Mouse (Mus musculus) CH12F3 (cell line): ENCODE measurements around the gene Wbp1.

Experiments used
- in situ Hi-C: fragments of 300-500 bp; cut with MboI; formaldehyde crosslinking; loops from 2 replicates; pipeline ENCODE4 v1.14.3; 2020; ENCODE audit warnings: low sequenced_read_pairs

The Wbp1 gene

DNA sequence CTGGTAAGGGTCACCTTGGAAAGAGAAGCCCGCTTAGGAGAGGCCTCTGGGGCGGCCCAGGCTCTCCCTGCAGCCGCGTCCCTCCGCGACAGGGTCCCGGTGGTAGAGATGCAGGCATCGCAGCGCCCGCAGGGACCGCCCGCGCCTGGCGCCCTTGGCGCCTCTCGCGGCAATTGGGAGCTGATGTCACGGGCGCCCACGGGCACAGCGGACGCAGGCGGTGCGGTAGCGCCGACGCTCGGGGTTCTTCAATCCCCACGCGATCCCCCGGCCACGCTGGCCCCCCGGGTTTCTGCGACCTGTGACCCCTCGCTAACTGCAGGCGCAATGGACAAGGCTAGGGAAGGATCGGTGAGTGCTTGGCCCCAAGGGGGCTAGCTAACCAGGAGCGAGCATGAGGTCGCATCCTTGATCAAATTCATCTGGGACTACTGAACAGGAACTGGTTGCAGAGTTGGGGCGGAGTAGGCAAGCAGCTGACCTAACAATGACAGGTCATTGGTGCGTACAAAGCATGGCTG lies 20.9 kb upstream of the Wbp1 start:
- in situ Hi-C loops = no loop called here

DNA sequence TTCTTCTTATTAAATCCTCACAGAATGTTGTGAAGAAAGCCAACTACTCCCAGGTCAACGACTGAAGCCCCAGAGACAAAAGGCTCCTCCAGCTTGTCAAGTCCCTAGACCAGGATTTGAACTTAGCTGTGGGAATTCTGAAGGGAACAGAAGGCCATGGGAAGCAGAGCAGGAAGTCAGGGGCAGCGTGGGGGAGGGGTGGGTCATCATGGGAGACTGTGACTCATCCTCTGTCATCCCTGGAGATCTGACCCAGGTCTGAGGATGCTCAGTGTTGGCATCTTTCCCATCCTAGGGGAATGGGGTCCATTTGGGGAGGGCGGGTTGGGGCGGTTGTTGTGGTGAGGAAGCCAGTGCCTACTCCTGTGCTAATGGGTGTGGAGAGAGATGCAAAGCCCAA lies 20.3 kb upstream of the Wbp1 start:
- in situ Hi-C loops = no loop called here

DNA sequence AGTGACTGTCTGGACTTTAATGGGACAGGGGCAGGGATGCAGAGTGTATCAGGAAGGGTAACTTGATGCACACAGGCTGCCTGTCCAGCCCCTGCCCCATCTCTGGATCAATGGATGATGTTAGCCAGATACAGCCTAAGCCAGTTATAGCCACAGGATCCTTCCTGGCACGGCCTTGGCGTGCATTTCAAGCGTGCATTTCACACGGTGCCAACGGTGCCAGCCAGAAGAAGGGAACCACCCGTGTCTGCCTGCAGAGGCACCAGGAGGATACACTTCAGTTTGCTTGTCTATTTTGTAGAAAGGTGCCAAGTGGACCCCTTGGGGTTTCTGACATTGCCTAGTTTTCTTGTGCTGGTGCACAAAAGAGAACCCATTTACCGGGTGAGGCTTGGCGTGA lies 18.7 kb upstream of the Wbp1 start:
- in situ Hi-C loops = no loop called here

DNA sequence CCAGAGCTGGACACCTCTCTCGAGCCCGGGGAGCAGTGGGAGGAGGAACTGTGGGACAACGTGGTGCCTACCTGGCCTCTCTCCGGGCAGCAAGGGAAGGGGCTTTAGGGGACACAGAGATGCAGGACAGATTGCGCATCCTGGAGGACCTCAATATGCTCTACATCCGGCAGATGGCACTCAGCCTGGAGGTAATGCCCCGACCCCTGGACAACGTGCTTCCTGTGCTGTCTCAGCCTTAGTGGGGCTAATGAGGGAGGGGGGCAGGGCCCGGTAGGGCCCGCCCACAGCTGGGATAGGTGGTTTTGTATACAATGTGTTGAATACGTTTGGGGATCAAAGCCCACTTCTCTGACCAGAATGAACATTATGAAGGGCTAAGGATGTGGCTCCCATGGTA lies 16.7 kb upstream of the Wbp1 start:
- in situ Hi-C loops = no loop called here

DNA sequence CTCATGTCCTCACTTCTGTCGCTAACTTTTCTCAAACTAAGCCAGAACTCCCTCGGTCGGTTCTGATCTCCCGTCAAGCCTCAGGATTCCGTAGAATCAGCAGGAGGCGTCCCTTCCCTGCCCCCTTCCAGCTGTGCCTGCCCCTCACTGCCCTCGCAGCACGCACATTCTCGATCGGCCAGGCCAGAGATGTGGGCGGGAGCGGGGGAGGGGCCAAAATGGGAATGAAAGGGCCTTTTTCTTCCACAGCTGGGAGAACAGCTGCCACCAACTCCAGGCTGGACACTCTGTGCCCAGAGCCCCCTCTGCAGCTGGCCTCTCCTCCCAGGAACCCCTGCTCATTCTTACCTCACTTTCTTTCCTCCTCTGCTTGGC lies 16.2 kb upstream of the Wbp1 start:
- in situ Hi-C loops = no loop called here

DNA sequence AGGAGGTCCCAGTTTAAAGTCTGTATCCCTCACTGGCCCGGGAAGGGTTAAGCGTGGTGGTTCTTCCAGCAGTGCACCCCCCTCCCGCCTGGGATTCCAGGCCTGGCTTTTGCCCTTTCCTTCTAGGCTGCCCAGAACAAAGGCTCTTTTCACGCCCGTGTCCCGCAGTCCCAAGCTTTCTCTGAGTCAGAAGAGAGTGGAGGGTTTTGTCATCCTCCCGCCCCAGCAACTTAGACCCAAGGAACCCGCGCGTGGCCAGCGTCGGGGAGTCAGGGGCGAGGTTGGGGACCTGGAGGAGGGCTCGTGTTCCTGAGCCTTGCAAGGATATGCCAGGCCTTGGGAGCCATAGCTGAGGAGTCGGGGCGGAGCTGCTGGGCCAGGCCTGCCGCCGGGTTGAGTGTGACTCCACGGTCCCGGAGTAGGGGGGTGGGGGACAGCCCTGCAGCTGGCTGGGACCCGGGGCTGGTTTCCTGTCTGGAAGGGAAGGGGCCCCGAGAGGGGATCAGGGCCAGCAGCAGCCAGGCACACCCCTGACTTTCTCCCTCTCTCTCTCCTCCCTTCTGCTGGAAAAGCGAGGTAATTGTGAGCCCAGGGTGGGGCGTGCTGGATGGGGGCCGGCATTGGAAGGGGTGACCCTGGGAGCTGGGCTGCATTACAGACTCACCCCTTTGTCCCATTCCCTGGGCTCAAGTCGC lies 15.7 kb upstream of the Wbp1 start:
- in situ Hi-C loops = no loop called here

DNA sequence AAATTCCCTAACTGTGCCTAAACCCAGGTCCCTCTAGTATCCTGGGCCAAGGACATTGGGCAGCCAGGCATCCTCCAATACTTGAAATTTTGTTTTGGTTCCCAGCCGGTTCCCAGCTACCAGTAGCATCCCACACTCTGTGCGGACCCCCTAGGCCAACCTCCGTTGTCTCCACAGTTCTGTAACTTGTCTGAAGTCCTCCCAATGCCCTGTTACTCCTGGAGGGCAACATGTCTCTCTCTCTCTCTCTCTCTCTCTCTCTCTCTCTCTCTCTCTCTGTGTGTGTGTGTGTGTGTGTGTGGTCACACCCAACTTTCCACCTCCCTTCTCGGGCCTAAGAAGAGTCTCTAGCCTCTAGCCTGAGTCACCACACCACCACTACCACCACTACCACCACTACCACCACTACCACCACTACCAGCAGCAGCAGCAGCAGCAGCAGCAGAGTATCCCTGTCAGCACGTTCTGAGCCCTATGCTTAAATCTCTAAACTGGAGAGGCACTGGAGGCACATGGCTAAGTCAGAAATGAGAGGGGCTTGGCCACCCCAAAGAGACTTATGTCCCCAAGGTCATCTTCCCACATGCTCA lies 15.0 kb upstream of the Wbp1 start:
- in situ Hi-C loops = no loop called here

DNA sequence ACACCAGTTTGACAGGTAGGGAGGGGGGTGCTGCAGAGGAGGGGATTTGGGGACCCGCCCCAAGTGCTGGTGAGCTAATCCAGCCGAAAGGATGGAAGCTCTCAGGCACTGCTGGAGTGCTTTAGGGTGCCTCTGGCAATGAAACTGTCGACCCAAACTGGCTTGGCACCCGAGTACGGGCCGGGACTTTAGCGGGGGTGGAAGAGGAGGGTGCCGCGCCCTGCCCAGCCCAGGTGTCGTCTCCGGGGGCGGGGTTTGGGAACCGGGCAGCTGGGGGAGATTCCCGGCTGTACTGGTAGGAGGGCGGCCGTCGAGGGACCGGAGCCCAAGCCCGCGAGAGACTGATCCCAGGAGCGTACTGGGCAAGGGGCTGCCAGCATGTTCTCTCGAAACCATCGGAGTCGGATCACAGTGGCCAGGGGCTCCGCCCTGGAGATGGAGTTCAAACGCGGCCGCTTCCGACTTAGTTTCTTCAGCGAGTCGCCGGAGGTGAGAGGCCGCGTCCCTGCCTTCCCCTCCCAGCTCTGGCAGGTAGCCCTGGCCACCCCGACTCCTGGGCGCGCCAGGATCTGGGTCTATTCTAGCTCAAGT lies 14.3 kb upstream of the Wbp1 start:
- in situ Hi-C loops = no loop called here

DNA sequence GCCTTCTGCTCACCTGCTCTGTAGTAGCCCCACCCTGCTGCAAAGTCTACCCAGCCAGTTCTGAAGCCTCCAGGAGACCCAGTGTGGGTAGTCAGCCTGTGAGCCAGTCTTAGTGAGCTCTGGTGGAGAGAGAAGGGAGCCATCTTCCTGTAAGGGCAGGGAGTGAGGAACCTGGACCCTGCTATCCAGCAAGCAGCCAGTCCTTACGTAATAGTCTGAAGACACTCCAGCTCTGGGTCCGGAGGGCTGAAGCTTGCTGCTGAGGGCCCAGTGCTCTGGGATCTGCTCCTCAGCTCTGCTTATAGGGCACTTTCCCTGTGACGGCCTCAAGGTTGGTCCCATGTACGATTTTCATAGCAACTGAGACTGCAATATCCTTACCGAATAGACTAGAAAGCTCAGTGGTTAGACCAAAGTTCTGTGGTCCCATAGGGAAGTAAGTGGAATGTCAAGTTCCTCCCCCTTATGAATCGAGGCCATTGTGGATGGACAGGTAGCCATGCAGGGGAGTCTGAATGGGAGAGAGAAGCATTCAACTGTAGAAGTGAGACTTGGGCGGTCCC lies 13.7 kb upstream of the Wbp1 start, which contains the start of gene Rtkn:
Gene Rtkn (plus strand): TSS at position 513 of the 563 bp plus-strand sequence.
- in situ Hi-C loops = no loop called here

DNA sequence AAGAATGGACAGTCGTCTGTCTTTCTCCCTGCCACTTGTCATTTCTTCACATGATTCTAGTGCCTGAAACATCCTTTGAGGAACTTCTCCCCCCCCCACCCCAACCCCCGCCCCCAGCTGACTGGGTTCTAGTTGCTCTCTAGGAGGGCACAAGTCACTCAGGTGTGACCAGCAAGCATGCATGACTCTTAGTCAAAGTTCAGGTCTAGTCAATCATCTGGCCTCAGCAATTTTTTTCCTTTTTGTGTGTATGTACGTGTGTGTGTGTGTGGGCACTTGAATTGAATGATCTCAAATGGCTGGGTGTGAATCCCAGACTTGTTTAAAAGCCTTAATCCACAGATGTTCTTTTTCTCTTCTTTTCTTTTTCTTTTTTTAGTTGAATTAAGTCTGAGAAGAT lies 12.9 kb upstream of the Wbp1 start:
- in situ Hi-C loops = no loop called here

DNA sequence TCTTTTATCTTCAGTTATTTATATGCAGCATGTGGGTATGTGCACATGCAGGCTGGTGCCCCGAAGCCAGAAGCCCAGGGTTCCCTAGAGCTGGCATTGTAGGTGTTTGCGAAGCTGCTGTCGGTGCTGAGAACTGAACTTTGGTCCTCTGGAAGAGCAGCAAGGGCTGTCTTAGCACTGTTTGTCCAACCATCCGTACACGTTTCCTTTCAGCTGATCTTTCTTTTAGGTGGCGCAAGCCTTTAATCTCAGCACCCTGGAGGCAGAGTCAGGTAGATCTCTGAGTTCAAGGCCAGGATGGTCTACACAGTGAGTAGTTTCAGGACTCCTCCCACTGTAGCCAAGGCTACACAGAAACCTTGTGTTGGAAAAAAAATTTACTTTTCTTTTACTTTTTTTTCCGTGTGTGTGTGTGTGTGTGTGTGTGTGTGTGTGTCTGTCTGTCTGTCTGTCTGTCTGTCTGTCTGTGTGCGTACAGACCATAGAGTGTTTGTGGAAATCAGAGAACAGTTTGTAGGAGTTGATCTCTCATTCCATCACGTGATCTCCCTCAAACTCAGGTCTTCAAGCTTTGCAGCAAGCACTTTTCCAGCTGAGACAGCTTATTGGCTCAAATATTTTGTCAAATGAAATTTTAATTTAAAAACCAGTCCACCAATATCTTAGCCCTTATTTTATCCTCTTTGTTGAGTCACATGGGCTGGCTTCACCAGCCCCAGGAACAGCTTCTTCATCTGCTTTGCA lies 11.0 kb upstream of the Wbp1 start:
- in situ Hi-C loops = no loop called here

DNA sequence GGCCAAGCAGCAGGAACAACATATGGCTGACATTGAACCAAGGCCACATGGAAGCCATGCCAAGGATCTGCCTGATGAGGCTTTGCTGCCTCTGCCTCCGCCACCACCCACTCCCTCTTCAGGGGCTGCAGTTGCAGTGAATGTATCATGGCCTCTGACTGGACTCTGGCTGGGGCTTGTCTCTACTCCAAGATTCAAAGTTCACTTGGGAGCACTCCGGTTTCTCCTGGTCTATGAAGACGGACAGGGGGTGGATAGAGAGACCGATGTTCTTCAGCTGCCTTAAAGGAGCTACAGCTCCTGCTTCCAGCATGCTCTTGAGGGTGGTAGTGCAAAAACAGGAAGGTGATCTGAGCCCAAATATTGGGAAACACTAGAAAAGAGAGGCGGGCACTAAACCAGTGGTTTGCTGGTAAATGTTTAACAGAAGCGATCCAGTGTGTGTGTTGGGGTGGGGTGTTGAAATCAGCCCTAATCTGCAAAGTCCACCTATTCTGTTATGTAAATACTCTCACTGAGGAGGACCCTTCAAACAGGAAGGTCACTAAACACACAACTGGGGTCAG lies 10.2 kb upstream of the Wbp1 start:
- in situ Hi-C loops = no loop called here

DNA sequence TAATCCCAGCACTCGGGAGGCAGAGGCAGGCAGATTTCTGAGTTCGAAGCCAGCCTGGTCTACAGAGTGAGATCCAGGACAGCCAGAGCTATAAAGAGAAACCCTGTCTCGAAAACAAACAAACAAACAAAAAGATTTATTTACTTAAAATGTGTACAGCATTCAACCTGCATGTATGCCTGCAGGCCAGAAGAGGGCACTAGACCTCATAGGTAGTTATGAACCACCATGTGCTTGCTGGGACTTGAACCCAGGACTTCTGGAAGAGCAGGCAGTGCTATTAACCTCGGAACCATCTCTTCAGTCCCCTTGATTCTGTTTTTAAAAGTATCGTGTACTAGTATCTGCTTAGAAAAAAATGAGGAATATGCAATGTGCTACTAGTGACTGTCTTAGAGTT lies 6.1 kb upstream of the Wbp1 start:
- in situ Hi-C loops = no loop called here

DNA sequence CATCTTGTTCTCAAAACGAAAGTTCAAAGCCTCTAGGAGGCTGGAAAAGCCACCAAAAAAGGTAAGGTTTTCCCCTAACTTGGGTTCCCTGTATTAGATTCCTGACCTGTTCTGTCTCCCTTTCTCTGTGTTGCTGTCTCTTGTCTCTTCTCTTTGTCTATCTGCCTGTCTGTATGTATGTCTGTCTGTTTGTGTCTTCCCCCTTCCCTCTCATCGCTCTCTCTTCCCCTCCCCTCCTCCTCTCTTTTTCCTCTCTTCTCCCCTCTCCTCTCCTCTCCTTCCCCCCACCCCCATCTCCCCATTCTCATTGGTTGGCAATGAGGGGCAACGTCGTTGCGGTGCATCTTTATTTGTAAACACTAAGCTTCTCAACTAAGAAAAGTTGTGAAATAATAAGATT lies 4.0 kb upstream of the Wbp1 start, which contains the start of gene Ino80b:
Gene Ino80b (minus strand): TSS at position 101 of the 400 bp plus-strand sequence.
- in situ Hi-C loops = no loop called here

DNA sequence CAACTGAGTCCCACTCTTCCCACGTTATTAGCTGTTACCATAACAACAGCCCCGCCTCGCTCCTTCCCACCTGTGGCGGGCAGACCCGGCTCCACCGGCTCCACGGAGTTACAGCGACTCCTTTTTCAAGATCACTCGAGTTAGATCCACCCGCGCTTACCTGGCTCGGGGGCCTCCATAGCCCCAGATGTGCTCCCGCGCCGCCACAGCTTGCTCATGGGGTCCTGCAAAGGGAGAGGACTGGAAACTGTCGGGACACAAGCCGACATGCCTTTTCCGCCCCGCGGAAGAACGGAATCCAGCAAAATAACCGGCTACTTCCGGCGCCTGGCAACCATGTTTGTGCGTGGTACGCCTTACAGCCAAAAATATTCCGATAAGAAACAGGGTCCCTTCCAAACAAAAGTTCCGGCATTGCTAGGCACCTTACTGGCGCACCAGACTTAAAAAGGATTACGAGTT lies 3.5 kb upstream of the Wbp1 start:
- in situ Hi-C loops = no loop called here

DNA sequence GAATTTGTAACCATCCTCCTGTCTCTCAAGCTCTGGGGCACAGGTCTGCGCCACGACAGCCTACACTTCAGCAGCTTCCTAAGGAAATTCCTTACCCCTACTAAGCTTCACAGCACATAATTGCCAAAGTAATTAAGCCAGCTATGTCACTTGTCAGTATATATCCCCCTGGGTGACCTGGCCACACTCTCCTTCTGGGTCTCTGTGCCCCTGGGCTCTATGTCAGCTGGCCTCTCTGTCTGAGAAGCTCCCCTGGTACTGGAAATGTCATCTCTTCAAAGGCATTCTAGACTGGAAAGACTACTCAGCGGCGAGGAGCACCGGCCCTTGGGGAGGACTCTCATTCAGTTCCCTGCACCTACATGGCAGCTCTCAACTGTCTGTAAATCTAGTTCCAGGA lies 1.6 kb upstream of the Wbp1 start:
- in situ Hi-C loops = no loop called here

DNA sequence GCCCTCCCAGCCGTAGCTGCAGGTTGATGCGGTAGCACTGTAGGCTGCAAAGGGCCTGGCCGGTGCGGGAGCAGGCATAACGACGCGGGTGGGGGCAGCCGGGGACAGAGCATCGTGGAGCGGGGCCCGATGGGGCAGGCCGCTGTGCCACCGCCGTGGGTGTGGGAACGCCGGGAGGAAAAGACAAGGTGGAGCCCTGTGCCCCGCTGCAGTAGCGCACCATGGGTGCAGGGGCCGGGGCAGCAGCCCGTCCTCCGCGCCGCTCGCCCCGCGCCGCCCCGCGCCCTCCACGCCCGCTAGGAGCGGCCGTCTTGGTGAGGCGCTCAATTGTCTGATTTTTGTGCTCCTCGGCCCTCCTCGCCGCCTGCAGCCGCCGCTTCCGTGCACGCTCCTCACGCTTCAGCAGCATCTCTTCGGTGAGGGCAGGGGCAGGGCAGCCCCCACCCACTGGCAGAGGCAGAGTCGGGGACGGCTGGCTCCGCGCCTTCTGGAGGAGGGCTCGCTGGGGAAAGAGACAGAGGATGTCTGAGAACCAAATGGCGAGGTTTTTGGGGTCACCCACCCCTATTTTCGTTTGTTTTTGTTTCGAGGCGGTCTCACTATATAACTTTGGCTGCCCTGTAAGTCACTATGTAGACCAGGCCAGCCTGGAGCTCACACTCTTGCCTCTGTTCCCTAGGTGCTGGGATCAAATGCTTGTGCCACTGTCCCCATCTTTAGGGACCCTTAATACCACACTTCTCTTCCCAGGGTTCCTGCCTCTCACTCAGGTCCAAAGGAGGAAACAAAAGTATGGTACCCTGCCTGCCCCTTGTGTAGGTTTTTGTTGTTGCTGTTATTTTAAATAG lies 728 bp upstream of the Wbp1 start:
- in situ Hi-C loops = no loop called here

DNA sequence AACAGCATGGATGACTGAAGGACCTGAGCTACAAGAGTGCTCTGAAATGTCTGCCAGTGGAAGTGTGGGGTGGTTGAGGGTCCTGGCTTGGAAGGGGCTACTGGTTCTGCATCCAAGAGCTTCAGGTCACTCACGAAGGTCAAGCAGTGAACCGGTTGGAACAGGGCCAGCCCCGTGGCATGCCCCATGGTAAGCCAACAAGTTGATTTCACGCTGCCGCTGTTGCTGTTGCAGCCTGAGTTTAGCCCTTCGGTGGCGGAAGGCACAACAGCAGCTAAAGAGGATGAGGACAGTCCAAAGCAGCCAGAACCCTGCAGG lies 1.7 kb downstream of the Wbp1 start:
- in situ Hi-C loops = no loop called here

DNA sequence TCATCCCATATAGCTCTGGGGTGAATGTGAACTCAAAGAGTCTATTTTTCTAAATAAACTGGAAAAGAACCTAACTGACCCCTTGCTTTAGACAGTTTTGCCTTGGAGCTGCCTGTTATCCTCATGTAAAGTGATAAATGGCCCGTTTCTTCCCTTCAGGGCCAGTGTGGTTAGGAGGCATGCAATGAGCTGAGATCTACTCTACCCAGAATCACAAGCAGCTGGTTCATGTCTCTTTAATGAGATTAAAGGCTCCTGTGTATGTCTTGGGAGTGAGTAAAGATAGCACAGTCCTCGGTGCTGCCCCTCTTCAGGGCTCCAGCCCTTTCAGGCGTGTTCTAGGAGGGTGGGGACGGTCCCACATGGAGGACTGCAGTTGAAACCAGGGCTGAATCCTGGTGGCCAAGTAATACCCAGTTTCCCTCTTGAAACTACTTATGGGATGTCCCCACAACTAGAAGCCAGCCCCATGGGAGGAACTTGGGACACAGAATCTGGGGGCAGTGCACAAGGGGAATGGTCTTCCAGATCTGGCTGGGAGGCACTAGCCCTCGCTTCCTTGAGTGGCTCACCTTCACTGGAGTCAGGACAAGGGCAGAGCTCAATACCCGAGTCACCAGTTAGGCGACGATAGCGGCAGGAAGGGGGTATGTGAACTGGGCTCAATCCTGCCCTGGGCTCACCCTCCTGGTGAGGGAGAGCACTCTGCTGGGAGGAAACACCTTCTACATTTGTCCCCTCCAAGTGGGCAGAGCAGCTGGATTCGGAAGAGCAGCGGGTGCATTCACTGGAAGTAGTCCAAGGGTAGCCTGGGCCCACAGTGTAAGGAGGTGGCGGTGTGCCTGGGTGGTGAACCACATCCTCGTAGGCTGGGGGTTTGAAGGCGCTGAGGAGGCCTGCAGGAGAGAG lies 2.3 kb downstream of the Wbp1 start:
- in situ Hi-C loops = no loop called here
